Mouse (Mus musculus): ENCODE results near the gene Csrp1. TPM values are rescaled to one million over a fixed set of nuclear protein-coding genes. Genes with fewer than 3 reads are reported as not detected.

The Csrp1 gene
- polyA plus RNA-seq, 1 experiment = 219 TPM

GRCm38 (mm10) chr1:135698996-135699705, 20.7 kb upstream of the Csrp1 start:
- no peak overlapping the region for H3ac ChIP-seq (ENCODE audit: control insufficient read depth, insufficient read length)
- peak overlapping the region; percentile 99 for H3K4me2 ChIP-seq (ENCODE audit: low read depth)
- no peaks in the 10 kb centered on the region for H3K79me2 ChIP-seq (ENCODE audit: control insufficient read depth, insufficient read depth)
- TF ChIP-seq CEBPB (IDR thresholded peaks at IDR 0.05; ENCODE audit: insufficient read depth, poor library complexity, severe bottlenecking) = no peak
- peak in 2 of 3 experiments; percentile 40 to 68 for TF ChIP-seq MYOD1 (IDR thresholded peaks at IDR 0.05; ENCODE audit: control insufficient read depth in 1 of 3, insufficient read length in 2 of 3, low read depth in 2 of 3)
- TF ChIP-seq SRF (IDR thresholded peaks at IDR 0.05; ENCODE audit: control insufficient read depth, insufficient read length, low read depth) = peak; percentile 66
- no peak for TF ChIP-seq TCF12 (IDR thresholded peaks at IDR 0.05; ENCODE audit: insufficient read depth, poor library complexity, severe bottlenecking)
- peak; percentile 39 for TF ChIP-seq POLR2A (IDR thresholded peaks at IDR 0.05; ENCODE audit: insufficient read length, low read depth)
- no peak for TF ChIP-seq USF1 (IDR thresholded peaks at IDR 0.05; ENCODE audit: low read depth)
- peak; percentile 47 for TF ChIP-seq POLR2AphosphoS2 (IDR thresholded peaks at IDR 0.05; ENCODE audit: insufficient read length, low read depth)
- TF ChIP-seq E2F4 (IDR thresholded peaks at IDR 0.05; ENCODE audit: insufficient read depth) = no peak
- no peak for TF ChIP-seq MAX (IDR thresholded peaks at IDR 0.05; ENCODE audit: low read depth)
- no peak for TF ChIP-seq TCF3 (IDR thresholded peaks at IDR 0.05; ENCODE audit: insufficient read length, low read depth)
- no peak for TF ChIP-seq REST (IDR thresholded peaks at IDR 0.05; ENCODE audit: insufficient read depth, insufficient read length)
- TF ChIP-seq MYOG (IDR thresholded peaks at IDR 0.05; ENCODE audit: control insufficient read depth in 1 of 3, insufficient read depth in 1 of 3, insufficient read length in 2 of 3, low read depth in 2 of 3) = peak in 1 of 3 experiments; percentile 72
- H3K36me3 ChIP-seq (ENCODE audit: control insufficient read depth, insufficient read depth) = no peaks in the 10 kb centered on the region
- peak overlapping the region; percentile 12 for H3K4me3 ChIP-seq
- H3K27me3 ChIP-seq (ENCODE audit: control insufficient read depth, insufficient read depth, insufficient read length) = no peaks in the 10 kb centered on the region

GRCm38 (mm10) chr1:135699892-135700291, 20.0 kb upstream of the Csrp1 start:
- no peaks in the 10 kb centered on the region for H3K27me3 ChIP-seq (ENCODE audit: control insufficient read depth, insufficient read depth, insufficient read length)
- H3K79me2 ChIP-seq (ENCODE audit: control insufficient read depth, insufficient read depth) = no peaks in the 10 kb centered on the region
- H3ac ChIP-seq (ENCODE audit: control insufficient read depth, insufficient read length) = no peak overlapping the region
- H3K4me2 ChIP-seq (ENCODE audit: low read depth) = peak overlapping the region; percentile 99
- H3K36me3 ChIP-seq (ENCODE audit: control insufficient read depth, insufficient read depth) = no peaks in the 10 kb centered on the region
- H3K4me3 ChIP-seq = peak overlapping the region; percentile 12
- TF ChIP-seq CEBPB (IDR thresholded peaks at IDR 0.05; ENCODE audit: insufficient read depth, poor library complexity, severe bottlenecking) (no peak), SRF (IDR thresholded peaks at IDR 0.05; ENCODE audit: control insufficient read depth, insufficient read length, low read depth) (no peak), MYOG (IDR thresholded peaks at IDR 0.05; ENCODE audit: control insufficient read depth in 1 of 3, insufficient read depth in 1 of 3, insufficient read length in 2 of 3, low read depth in 2 of 3) (no peak), TCF3 (IDR thresholded peaks at IDR 0.05; ENCODE audit: insufficient read length, low read depth) (no peak), TCF12 (IDR thresholded peaks at IDR 0.05; ENCODE audit: insufficient read depth, poor library complexity, severe bottlenecking) (no peak), USF1 (IDR thresholded peaks at IDR 0.05; ENCODE audit: low read depth) (no peak), POLR2A (IDR thresholded peaks at IDR 0.05; ENCODE audit: insufficient read length, low read depth) (no peak)

GRCm38 (mm10) chr1:135700605-135701004, 19.3 kb upstream of the Csrp1 start:
- Histone ChIP-seq H3K4me3 (no peak overlapping the region), H3ac (ENCODE audit: control insufficient read depth, insufficient read length) (no peak overlapping the region)

GRCm38 (mm10) chr1:135701314-135701713, 18.5 kb upstream of the Csrp1 start:
- no peaks in the 10 kb centered on the region for H3K36me3 ChIP-seq (ENCODE audit: control insufficient read depth, insufficient read depth)
- TF ChIP-seq MYOG (IDR thresholded peaks at IDR 0.05; ENCODE audit: control insufficient read depth in 1 of 3, insufficient read depth in 1 of 3, insufficient read length in 2 of 3, low read depth in 2 of 3) (no peak), POLR2A (IDR thresholded peaks at IDR 0.05; ENCODE audit: insufficient read length, low read depth) (no peak)
- no peak overlapping the region for H3K4me2 ChIP-seq (ENCODE audit: low read depth)
- H3ac ChIP-seq (ENCODE audit: control insufficient read depth, insufficient read length) = no peak overlapping the region
- H3K27me3 ChIP-seq (ENCODE audit: control insufficient read depth, insufficient read depth, insufficient read length) = no peaks in the 10 kb centered on the region
- H3K79me2 ChIP-seq (ENCODE audit: control insufficient read depth, insufficient read depth) = no peaks in the 10 kb centered on the region
- H3K4me3 ChIP-seq = no peak overlapping the region

More at GRCm38 (mm10) chr1:135700605-135701004, 19.3 kb upstream of the Csrp1 start:
- Histone ChIP-seq H3K27me3 (ENCODE audit: control insufficient read depth, insufficient read depth, insufficient read length) (no peaks in the 10 kb centered on the region), H3K36me3 (ENCODE audit: control insufficient read depth, insufficient read depth) (no peaks in the 10 kb centered on the region), H3K79me2 (ENCODE audit: control insufficient read depth, insufficient read depth) (no peaks in the 10 kb centered on the region), H3K4me2 (ENCODE audit: low read depth) (peak overlapping the region; percentile 69)
- TF ChIP-seq MYOD1 (IDR thresholded peaks at IDR 0.05; ENCODE audit: control insufficient read depth in 1 of 3, insufficient read length in 2 of 3, low read depth in 2 of 3) (no peak), MYOG (IDR thresholded peaks at IDR 0.05; ENCODE audit: control insufficient read depth in 1 of 3, insufficient read depth in 1 of 3, insufficient read length in 2 of 3, low read depth in 2 of 3) (no peak), SRF (IDR thresholded peaks at IDR 0.05; ENCODE audit: control insufficient read depth, insufficient read length, low read depth) (no peak), REST (IDR thresholded peaks at IDR 0.05; ENCODE audit: insufficient read depth, insufficient read length) (no peak), POLR2AphosphoS2 (IDR thresholded peaks at IDR 0.05; ENCODE audit: insufficient read length, low read depth) (no peak), TCF3 (IDR thresholded peaks at IDR 0.05; ENCODE audit: insufficient read length, low read depth) (no peak), TCF12 (IDR thresholded peaks at IDR 0.05; ENCODE audit: insufficient read depth, poor library complexity, severe bottlenecking) (no peak), CEBPB (IDR thresholded peaks at IDR 0.05; ENCODE audit: insufficient read depth, poor library complexity, severe bottlenecking) (no peak), MAX (IDR thresholded peaks at IDR 0.05; ENCODE audit: low read depth) (no peak), POLR2A (IDR thresholded peaks at IDR 0.05; ENCODE audit: insufficient read length, low read depth) (no peak), E2F4 (IDR thresholded peaks at IDR 0.05; ENCODE audit: insufficient read depth) (no peak), USF1 (IDR thresholded peaks at IDR 0.05; ENCODE audit: low read depth) (no peak)

DNA sequence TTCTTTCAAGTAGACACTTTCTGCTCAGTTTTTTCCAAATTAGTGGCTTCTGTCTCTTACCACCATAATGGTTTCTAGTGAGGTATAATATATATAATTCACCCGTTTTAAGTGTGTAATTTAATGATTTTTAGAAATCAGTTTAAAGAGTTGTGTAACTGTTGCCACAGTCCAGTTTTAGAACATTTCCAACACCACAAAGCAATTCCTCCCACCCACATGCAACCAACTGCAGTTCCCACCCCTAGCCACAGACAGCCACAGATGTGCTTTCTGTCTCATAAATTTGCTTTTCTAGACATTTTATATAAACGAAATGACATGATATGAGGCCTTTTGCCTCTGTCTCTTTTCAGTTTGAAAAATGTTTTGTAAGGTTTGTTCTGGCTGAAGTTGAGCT, 17.1 kb upstream of the Csrp1 start:
- Histone ChIP-seq H3K27me3 (ENCODE audit: control insufficient read depth, insufficient read depth, insufficient read length) (no peaks in the 10 kb centered on the region), H3K4me3 (no peak overlapping the region), H3K36me3 (ENCODE audit: control insufficient read depth, insufficient read depth) (no peaks in the 10 kb centered on the region), H3K79me2 (ENCODE audit: control insufficient read depth, insufficient read depth) (no peaks in the 10 kb centered on the region), H3K4me2 (ENCODE audit: low read depth) (peak overlapping the region; percentile 63), H3ac (ENCODE audit: control insufficient read depth, insufficient read length) (no peak overlapping the region)
- TF ChIP-seq SRF (IDR thresholded peaks at IDR 0.05; ENCODE audit: control insufficient read depth, insufficient read length, low read depth) = no peak
- TF ChIP-seq REST (IDR thresholded peaks at IDR 0.05; ENCODE audit: insufficient read depth, insufficient read length) = no peak
- TF ChIP-seq MYOD1 (IDR thresholded peaks at IDR 0.05; ENCODE audit: control insufficient read depth in 1 of 3, insufficient read length in 2 of 3, low read depth in 2 of 3) = peak in 1 of 3 experiments; percentile 54
- peak in 1 of 3 experiments; percentile 26 for TF ChIP-seq MYOG (IDR thresholded peaks at IDR 0.05; ENCODE audit: control insufficient read depth in 1 of 3, insufficient read depth in 1 of 3, insufficient read length in 2 of 3, low read depth in 2 of 3)
- no peak for TF ChIP-seq E2F4 (IDR thresholded peaks at IDR 0.05; ENCODE audit: insufficient read depth)
- TF ChIP-seq POLR2AphosphoS2 (IDR thresholded peaks at IDR 0.05; ENCODE audit: insufficient read length, low read depth) = no peak
- no peak for TF ChIP-seq USF1 (IDR thresholded peaks at IDR 0.05; ENCODE audit: low read depth)
- no peak for TF ChIP-seq MAX (IDR thresholded peaks at IDR 0.05; ENCODE audit: low read depth)
- TF ChIP-seq POLR2A (IDR thresholded peaks at IDR 0.05; ENCODE audit: insufficient read length, low read depth) = no peak
- no peak for TF ChIP-seq TCF3 (IDR thresholded peaks at IDR 0.05; ENCODE audit: insufficient read length, low read depth)
- TF ChIP-seq TCF12 (IDR thresholded peaks at IDR 0.05; ENCODE audit: insufficient read depth, poor library complexity, severe bottlenecking) = no peak
- 0 out of 2 replicates have a peak, but pooled peaks have one; percentile 64 for TF ChIP-seq CEBPB (IDR thresholded peaks at IDR 0.05; ENCODE audit: insufficient read depth, poor library complexity, severe bottlenecking)
